Mouse (Mus musculus) urinary bladder, adult 2 months (tissue): Measurements from ENCODE around the gene Cdc34. TPM values are rescaled to one million over a fixed set of nuclear protein-coding genes. Genes with fewer than 3 reads are reported as not detected.
A peak's percentile ranks its signal among the peaks of the same experiment; 100 is the strongest.

Source experiments
- DNase-seq: peaks from one replicate; pipeline ENCODE4 v3.0.0; 2022; ENCODE audit warnings: low spot score
- polyA plus RNA-seq: library from polyadenylated mRNA; depleted of rRNA; stranded (reverse); fragments of >200 nt; gene quantifications from 2 replicates; pipeline ENCODE4 v1.2.3, GENCODE M21; 2012

Gene Cdc34
- polyA plus RNA-seq, 1 experiment = 70.0 TPM

DNA sequence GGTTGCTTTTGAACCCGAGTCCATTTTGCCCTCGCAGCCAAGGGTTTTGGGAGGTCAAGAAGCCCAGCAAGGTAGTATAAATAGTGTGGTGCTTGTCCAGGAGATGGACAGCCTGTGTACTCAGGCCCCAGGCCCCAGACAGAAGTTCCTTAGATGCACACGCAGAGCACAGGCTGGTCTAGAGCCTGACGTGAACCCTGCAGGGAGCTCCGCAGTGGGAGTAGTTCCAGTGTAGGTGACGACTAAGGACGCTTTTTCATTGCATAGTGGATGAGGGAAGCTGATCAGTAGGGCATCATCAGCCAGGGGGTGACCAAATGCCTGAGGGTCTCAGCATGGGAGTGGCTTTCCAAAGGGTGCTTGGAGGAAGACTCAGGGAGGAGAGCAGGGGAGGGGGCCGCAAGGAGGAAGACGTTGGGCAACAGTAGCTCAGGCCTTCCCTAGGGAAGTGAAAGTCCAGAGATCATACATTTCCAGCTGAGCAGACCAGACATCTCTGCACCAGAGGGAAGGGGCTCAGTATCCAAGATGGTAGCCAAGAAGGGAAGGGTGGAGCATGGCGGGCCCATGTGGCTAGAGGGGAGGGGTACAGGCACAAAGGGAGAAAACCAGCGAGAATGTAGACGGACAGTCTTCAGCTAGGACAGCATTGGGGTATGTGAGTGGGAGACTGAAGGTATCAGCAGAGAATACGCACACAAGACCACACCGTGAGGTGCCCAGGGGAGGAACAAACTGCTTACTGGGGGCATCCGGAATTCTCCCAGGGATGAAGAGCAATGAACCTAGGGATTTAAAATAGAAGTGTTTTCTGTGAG lies 11.7 kb upstream of the Cdc34 start:
- no peak for DNase-seq

DNA sequence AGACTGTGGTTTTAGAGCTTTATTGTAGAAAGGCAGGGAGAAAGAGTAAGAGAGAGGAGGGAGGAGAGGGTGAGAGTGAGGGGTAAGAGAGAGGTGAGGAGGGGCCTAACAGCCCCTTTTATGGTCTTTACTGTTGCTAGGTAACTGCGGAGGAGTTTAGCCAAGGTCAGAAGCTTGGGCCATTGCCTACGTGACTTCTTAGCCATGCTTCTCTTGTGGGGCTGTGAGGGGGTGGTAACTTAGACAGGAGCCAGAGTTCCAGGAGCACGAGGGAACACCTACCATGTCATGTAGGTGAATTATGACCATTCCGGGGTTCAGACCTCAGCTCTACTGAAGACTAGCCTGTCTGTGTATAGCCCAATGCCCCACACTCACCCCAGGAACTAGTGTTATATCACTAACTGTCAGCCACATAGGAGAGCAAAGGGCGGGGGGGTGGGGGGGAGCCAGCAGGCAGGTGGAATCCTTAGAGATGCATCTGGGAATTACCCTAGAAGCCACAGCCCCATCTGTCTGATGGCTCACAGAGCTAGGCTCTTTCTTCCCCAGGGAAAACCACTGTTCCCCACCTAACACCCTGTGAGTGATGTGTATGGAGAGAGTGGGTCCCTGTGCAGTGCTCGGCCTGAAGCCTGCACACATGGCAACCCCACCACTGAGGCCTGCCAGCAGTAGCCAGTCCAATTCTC lies 10.5 kb upstream of the Cdc34 start:
- no peak for DNase-seq

DNA sequence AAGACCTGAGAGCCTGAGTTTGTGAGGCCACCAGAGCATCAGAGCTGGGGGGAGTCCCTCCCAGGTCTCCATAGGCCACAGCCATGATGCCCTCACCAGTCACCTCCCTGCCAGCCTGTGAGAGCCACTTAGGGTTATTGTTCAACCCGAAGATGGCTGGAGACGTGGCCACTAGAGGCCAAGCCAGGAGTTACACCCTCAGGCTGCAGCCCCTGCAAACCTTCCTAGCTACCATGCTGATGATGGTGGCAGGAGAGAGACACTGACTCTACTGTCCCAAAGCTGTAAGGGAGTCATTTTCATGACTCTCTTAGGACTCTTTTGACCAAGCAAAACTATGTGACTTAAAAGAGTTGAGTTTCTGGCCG lies 9.9 kb upstream of the Cdc34 start:
- DNase-seq = no peak

- DNase-seq = no peak
Observed at GRCm38 (mm10) chr10:79673054-79673453, 8.9 kb upstream of the Cdc34 start.

GRCm38 (mm10) chr10:79675346-79676035 lies 6.5 kb upstream of the Cdc34 start:
- DNase-seq = no peak

GRCm38 (mm10) chr10:79680606-79681495 lies 1.1 kb upstream of the Cdc34 start:
- DNase-seq = no peak

GRCm38 (mm10) chr10:79682551-79682915 lies 538 bp downstream of the Cdc34 start:
- no peak for DNase-seq

DNA sequence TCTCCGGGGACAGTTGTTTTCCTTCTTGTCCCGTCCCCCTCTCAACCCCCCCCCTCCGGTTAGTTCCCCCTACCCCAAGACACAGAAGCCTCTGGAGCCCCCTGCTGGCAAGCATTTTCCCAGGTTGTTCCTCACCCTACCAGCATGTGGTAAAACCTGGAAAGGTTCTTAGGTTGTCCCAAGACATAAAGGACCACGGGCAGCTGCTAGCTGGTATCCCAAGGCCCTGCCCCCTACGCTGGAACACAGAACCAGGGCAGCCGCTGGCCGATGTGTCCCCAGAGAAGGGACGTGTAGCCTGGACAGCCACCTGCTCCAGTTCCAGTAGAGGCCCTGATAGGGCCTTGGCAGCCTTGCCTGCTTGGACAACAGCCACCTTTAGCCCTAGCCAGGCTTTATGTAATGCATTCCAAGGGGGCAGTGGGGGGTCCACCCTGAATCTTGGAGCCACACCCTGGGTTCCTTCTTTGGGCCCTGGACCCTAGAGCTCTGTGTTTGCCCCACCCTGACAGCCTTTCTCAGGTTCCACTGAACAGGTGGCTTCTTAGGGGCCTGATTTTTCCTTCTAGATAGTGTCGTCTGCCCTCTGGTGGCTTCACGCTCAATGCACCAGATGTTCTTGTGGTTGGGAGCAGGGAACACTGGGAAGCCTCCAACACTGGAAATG lies 1.1 kb downstream of the Cdc34 start:
- DNase-seq = no peak

- no peak for DNase-seq
Observed at GRCm38 (mm10) chr10:79683726-79684640, 2.0 kb downstream of the Cdc34 start.

GRCm38 (mm10) chr10:79684770-79685600 lies 3.0 kb downstream of the Cdc34 start:
- no peak for DNase-seq

DNA sequence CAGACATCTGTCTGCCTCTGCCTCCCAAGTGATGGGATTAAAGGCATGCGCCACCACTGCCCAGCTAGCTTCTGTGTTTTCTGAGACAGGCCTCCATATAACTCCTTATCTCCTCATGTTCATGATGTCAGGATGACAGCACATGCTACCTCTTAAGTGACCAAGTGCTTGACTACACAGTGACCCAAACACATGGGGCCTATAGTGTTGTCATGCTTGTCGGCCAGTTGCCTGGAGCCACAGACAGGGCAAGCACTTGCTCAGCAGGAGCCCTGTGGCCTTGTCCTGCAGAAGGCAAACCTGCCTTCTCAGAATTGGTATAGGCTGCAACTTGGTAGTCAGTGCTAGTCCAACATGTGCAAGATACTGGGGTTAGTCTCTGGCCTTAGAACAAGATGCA lies 4.2 kb downstream of the Cdc34 start:
- no peak for DNase-seq

- no peak for DNase-seq
Observed at GRCm38 (mm10) chr10:79686691-79687090, 4.7 kb downstream of the Cdc34 start.

DNA sequence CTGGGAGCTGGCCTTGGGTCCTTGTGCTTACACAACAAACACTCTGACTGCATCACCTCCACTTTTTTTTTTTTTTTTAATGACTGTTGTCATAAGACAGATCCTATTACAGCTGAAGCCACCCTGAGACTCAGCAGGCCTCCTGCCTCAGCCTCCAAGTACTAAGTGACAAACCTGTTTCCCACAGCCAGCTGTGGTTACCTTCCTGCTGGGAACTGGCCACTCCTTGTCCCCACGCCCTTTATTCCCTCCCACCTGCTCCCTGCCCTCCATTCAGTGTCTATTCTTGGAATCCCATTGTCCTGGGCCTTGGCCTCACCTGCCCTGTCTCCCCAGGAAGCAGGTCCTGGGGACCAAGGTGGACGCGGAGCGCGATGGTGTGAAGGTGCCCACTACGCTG lies 5.5 kb downstream of the Cdc34 start:
- no peak for DNase-seq

- DNase-seq = no peak
Observed at GRCm38 (mm10) chr10:79688720-79689119, 6.7 kb downstream of the Cdc34 start, which contains the start of gene Gzmm. Gzmm (plus strand) TSS chr10:79689020.

DNA sequence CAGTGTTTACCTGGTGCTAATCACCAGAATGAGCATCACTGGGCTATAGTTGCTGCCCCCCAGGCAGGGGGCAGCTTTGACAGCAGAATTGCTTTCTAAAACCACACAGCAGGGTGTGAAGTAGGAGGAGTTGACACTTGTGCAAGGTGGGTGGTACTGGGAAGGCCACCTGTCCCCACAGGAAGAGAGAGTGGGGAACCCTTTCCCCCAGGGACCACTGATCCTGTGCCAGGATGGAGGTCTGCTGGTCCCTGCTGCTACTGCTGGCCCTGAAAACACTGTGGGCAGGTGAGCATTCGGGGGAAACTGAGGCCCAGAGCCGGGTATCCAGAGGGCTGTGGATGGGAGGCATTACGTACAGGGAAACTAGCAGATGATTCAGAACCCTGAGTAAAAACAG lies 7.2 kb downstream of the Cdc34 start:
- peak; percentile 23 for DNase-seq

GRCm38 (mm10) chr10:79691986-79692548 lies 10.1 kb downstream of the Cdc34 start:
- no peak for DNase-seq

DNA sequence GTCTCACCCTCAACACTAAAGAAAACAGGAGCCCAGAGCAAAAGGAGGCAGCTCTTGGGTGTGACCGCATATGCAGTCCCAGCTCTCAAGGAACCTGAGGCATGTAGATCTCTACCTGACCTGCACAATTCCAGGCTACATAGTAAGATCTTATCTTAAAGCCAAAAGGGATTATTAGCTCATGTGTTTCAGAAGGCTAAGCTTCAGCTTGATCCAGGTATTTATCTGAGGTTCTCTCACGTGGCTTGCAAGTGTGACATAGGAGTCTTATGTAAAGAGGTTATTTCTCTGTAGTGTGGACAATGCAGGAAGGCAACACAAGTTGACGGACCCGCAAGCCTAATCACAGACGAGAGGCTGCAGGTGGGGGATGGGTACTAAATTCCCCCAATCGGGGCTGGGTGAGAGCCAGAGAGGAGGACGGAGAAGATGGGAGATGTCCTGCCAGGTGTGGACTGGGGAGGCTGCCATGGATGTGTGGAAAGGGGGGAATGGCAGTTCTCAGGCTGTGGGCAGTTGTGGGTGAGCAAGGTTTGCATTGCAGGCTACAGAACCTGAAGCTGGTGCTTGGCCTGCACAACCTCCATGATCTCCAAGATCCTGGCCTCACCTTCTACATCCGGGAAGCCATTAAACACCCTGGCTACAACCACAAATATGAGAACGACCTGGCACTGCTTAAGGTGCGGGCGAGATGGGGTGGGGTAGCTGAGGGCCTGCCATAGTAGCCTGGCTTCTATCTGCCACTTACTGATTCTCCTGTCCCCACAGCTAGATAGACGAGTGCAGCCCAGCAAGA lies 11.8 kb downstream of the Cdc34 start:
- DNase-seq = no peak

DNA sequence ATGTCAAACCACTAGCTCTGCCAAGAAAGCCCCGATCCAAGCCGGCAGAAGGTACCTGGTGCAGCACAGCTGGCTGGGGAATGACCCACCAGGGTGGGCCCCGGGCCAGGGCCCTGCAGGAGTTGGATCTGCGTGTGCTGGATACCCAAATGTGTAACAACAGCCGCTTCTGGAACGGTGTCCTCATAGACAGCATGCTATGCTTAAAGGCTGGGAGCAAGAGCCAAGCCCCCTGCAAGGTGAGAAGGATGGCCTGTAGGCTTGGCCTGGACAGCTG lies 12.3 kb downstream of the Cdc34 start:
- DNase-seq = no peak
